Mouse (Mus musculus) limb, embryonic 14.5 days (tissue): ENCODE results near the gene Rbfox3. TPM values are rescaled to one million over a fixed set of nuclear protein-coding genes. Genes with fewer than 3 reads are reported as not detected.

ENCODE experiments used
- ATAC-seq: fragments of 200-750 bp; cut with Nextera tagmentation; 2 replicates; pipeline ENCODE4 v1.8.0; 2017; ENCODE audit warnings: low read depth, moderate number of reproducible peaks, moderate TSS enrichment; ENCODE audit not compliant: low FRiP score
- DNase-seq: peaks from one replicate; pipeline ENCODE4 v3.0.0-alpha.2; 2015; ENCODE audit warnings: low spot score
- H3K27ac ChIP-seq: fragments of 300-500 bp; sonication (generic); replicated peaks from 2 replicates; pipeline ENCODE4 v1.5.1; 2014; ENCODE audit warnings: low read depth, mild to moderate bottlenecking, low read length, moderate library complexity, mixed read lengths
- H3K27me3 ChIP-seq: fragments of 300-500 bp; sonication (generic); 2 replicates; pipeline ENCODE4 v1.6.1; 2014; ENCODE audit warnings: low read length, mixed read lengths; ENCODE audit not compliant: control insufficient read depth, insufficient read depth
- H3K36me3 ChIP-seq: fragments of 300-500 bp; sonication (generic); 2 replicates; pipeline ENCODE4 v1.6.1; 2014; ENCODE audit warnings: mild to moderate bottlenecking, low read length, moderate library complexity, mixed read lengths; ENCODE audit not compliant: control insufficient read depth, insufficient read depth
- H3K4me1 ChIP-seq: fragments of 300-500 bp; sonication (generic); 2 replicates; pipeline ENCODE4 v1.6.1; 2014; ENCODE audit warnings: antibody characterized with exemption, low read length, mixed read lengths; ENCODE audit not compliant: control insufficient read depth, insufficient read depth
- H3K4me2 ChIP-seq: fragments of 300-500 bp; sonication (generic); replicated peaks from 2 replicates; pipeline ENCODE4 v1.6.1; 2014; ENCODE audit warnings: low read depth, mild to moderate bottlenecking, low read length, moderate library complexity; ENCODE audit not compliant: severe bottlenecking
- H3K4me3 ChIP-seq: fragments of 300-500 bp; sonication (generic); replicated peaks from 2 replicates; pipeline ENCODE4 v1.5.1; 2014; ENCODE audit warnings: low read length
- H3K9ac ChIP-seq: fragments of 300-500 bp; sonication (generic); 2 replicates; pipeline ENCODE4 v1.6.1; 2014; ENCODE audit warnings: mild to moderate bottlenecking, low read depth, low read length, moderate library complexity; ENCODE audit not compliant: severe bottlenecking
- H3K9me3 ChIP-seq: fragments of 300-500 bp; sonication (generic); 2 replicates; pipeline ENCODE4 v1.6.1; 2016; ENCODE audit warnings: low read length; ENCODE audit not compliant: control insufficient read depth
- POLR2A ChIP-seq: fragments of 200-500 bp; IDR thresholded peaks from 2 replicates; pipeline ENCODE4 v1.8.0; 2012; ENCODE audit warnings: inconsistent platforms, mild to moderate bottlenecking, moderate library complexity, borderline replicate concordance; ENCODE audit not compliant: insufficient read depth, insufficient read length; ENCODE audit errors: extremely low read depth
- WGBS: fragments of 180-500 bp; shearing (Covaris S2); extraction: QIAGEN DNeasy Blood & Tissue Kit; methylation state at CpG from one replicate; pipeline ENCODE4 v1.1.7; 2014; 5-methylcytosine and 5-hydroxymethylcytosine counted together
- polyA plus RNA-seq, 2 experiments: library from polyadenylated mRNA; depleted of rRNA in 1 of 2; stranded (reverse) in 1 of 2; unstranded in 1 of 2; fragments of >200 nt; fragmentation: Nextera tagmentation in 1 of 2; extraction: Ambion mirVana in 1 of 2; gene quantifications; 2 replicates each; pipeline versions ENCODE4 v1.2.1 to v1.2.3; 2012 to 2014

Rbfox3 gene
- polyA plus RNA-seq, 2 experiments: 0.43 to 0.44 TPM

- no peaks in the 10 kb centered on the region for H3K9me3 ChIP-seq
- WGBS: 93% methylated on average over 7 of the region's 7 CpGs
- TF ChIP-seq POLR2A: no peak
- H3K9ac ChIP-seq: no peak overlapping the region
- no peak overlapping the region for H3K27ac ChIP-seq
- H3K4me3 ChIP-seq: no peak overlapping the region
- ATAC-seq (no peak), DNase-seq (no peak)
- H3K27me3 ChIP-seq: no peaks in the 10 kb centered on the region
- no peaks in the 10 kb centered on the region for H3K36me3 ChIP-seq
- no peak overlapping the region for H3K4me2 ChIP-seq
- H3K4me1 ChIP-seq: 0 out of 2 replicates have a peak, but pooled peaks cover 5% of the 10 kb centered on the region
These were observed 140.6 kb downstream of the Rbfox3 start for GRCm38 (mm10) chr11:118770789-118771188.

- WGBS: 63% methylated on average over 2 of the region's 2 CpGs
- H3K9me3 ChIP-seq: no peaks in the 10 kb centered on the region
- H3K4me1 ChIP-seq: 0 out of 2 replicates have a peak, but pooled peaks cover 5% of the 10 kb centered on the region
- no peaks in the 10 kb centered on the region for H3K36me3 ChIP-seq
- no peak overlapping the region for H3K9ac ChIP-seq
- no peaks in the 10 kb centered on the region for H3K27me3 ChIP-seq
- no peak overlapping the region for H3K27ac ChIP-seq
- no peak overlapping the region for H3K4me3 ChIP-seq
- no peak for ATAC-seq
- TF ChIP-seq POLR2A: no peak
- DNase-seq: no peak
- H3K4me2 ChIP-seq: no peak overlapping the region
These were observed 141.9 kb downstream of the Rbfox3 start for GRCm38 (mm10) chr11:118769542-118769941.

GRCm38 (mm10) chr11:118768441-118768840, 143.0 kb downstream of the Rbfox3 start:
- Histone ChIP-seq H3K27me3 (no peaks in the 10 kb centered on the region), H3K36me3 (no peaks in the 10 kb centered on the region), H3K9me3 (no peaks in the 10 kb centered on the region), H3K4me3 (no peak overlapping the region), H3K27ac (no peak overlapping the region), H3K9ac (no peak overlapping the region), H3K4me1 (0 out of 2 replicates have a peak, but pooled peaks cover 5% of the 10 kb centered on the region), H3K4me2 (no peak overlapping the region)
- TF ChIP-seq POLR2A: no peak
- 70% methylated on average over 3 of the region's 3 CpGs for WGBS
- DNase-seq (no peak), ATAC-seq (no peak)

- no peak for DNase-seq
- no peak for ATAC-seq
- WGBS: 77% methylated on average over 4 of the region's 4 CpGs
These were observed 144.0 kb downstream of the Rbfox3 start for GRCm38 (mm10) chr11:118767411-118767810.

GRCm38 (mm10) chr11:118760296-118760988, 151.0 kb downstream of the Rbfox3 start:
- Histone ChIP-seq H3K4me1 (no peaks in the 10 kb centered on the region), H3K27me3 (no peaks in the 10 kb centered on the region), H3K9me3 (no peaks in the 10 kb centered on the region), H3K9ac (no peak overlapping the region), H3K27ac (no peak overlapping the region), H3K36me3 (no peaks in the 10 kb centered on the region), H3K4me3 (no peak overlapping the region), H3K4me2 (no peak overlapping the region)
- TF ChIP-seq POLR2A: no peak
- WGBS: 86% methylated on average over 12 of the region's 12 CpGs
- no peak for ATAC-seq
- DNase-seq: no peak

More at GRCm38 (mm10) chr11:118767411-118767810, 144.0 kb downstream of the Rbfox3 start:
- H3K9me3 ChIP-seq: no peaks in the 10 kb centered on the region
- H3K4me2 ChIP-seq: no peak overlapping the region
- no peak overlapping the region for H3K9ac ChIP-seq
- TF ChIP-seq POLR2A: no peak
- H3K27me3 ChIP-seq: no peaks in the 10 kb centered on the region
- H3K27ac ChIP-seq: no peak overlapping the region
- H3K4me1 ChIP-seq: 0 out of 2 replicates have a peak, but pooled peaks cover 5% of the 10 kb centered on the region
- H3K36me3 ChIP-seq: no peaks in the 10 kb centered on the region
- no peak overlapping the region for H3K4me3 ChIP-seq
